In genomic region chr7:116504818-116505170, GRCm38 (mm10) we compare ENCODE assay signal across 8 mouse cellular contexts. TPM values are rescaled to one million over a fixed set of nuclear protein-coding genes. Genes with fewer than 3 reads are reported as not detected.
DNase-seq lines count a peak whose midpoint lies in the region; ATAC-seq and TF ChIP-seq lines count a peak whose summit lies in the region.

No protein-coding gene starts in this region.

- no peak for DNase-seq in kidney, postnatal 14 days
- no peak for DNase-seq in intestine, embryonic 14.5 days (ENCODE audit: low spot score)
- no peak for DNase-seq in layer of hippocampus, postnatal 14 days (ENCODE audit: low spot score in 2 of 2)
- no peak for DNase-seq in right cerebral cortex, postnatal 25 days
- no peak for DNase-seq in kidney, postnatal 4 days

- WGBS in kidney, embryonic 16.5 days: 3% methylated on average over 6 of the region's 6 CpGs
- WGBS in intestine, embryonic 14.5 days: 4% methylated on average over 6 of the region's 6 CpGs

- H3K27me3 ChIP-seq in kidney, embryonic 16.5 days (ENCODE audit: insufficient read depth, low read length): no peaks in the 10 kb centered on the region
- H3K27me3 ChIP-seq in intestine, embryonic 14.5 days (replicated peaks; ENCODE audit: control insufficient read depth, insufficient read depth, low read length): no peaks in the 10 kb centered on the region
- no peaks in the 10 kb centered on the region for H3K27me3 ChIP-seq in myocyte (ENCODE audit: control insufficient read depth, insufficient read depth, insufficient read length)

- H3K36me3 ChIP-seq in kidney, embryonic 16.5 days (ENCODE audit: insufficient read depth, low read length): no peaks in the 10 kb centered on the region
- peaks cover 2% of the 10 kb centered on the region; the same call in 1 of the 2 replicates for H3K36me3 ChIP-seq in intestine, embryonic 14.5 days (ENCODE audit: control insufficient read depth, insufficient read depth, low read length)
- H3K36me3 ChIP-seq in myocyte (ENCODE audit: control insufficient read depth, insufficient read depth): no peaks in the 10 kb centered on the region

- no peak for TF ChIP-seq POLR2A in myocyte (IDR thresholded peaks at IDR 0.05; ENCODE audit: insufficient read length, low read depth)

- peak overlapping the region; percentile 35 for H3ac ChIP-seq in myocyte (ENCODE audit: control insufficient read depth, insufficient read length)

- H3K79me2 ChIP-seq in myocyte (ENCODE audit: control insufficient read depth, insufficient read depth): no peaks in the 10 kb centered on the region

- no peak for ATAC-seq in kidney, embryonic 16.5 days (ENCODE audit: low FRiP score, low TSS enrichment)
- 0 out of 2 replicates have a peak, but pooled peaks have one; percentile 10 for ATAC-seq in common myeloid progenitor, adult 5-6 weeks (replicated peaks; ENCODE audit: low read depth, poor library complexity, severe bottlenecking)
- ATAC-seq in intestine, embryonic 14.5 days (replicated peaks; ENCODE audit: low FRiP score, low TSS enrichment, low read depth): no peak

- H3K27ac ChIP-seq in kidney, embryonic 16.5 days (ENCODE audit: low read length): no peak overlapping the region
- no peak overlapping the region for H3K27ac ChIP-seq in intestine, embryonic 14.5 days (ENCODE audit: low read depth)

- H3K4me1 ChIP-seq in kidney, embryonic 16.5 days (ENCODE audit: insufficient read depth, low read length): peaks cover 4% of the 10 kb centered on the region; the same call in 1 of the 2 replicates
- H3K4me1 ChIP-seq in intestine, embryonic 14.5 days (replicated peaks; ENCODE audit: control insufficient read depth, insufficient read depth, low read length): peaks cover 8% of the 10 kb centered on the region; the same call in 1 of the 2 replicates

- H3K9ac ChIP-seq in kidney, embryonic 16.5 days (replicated peaks; ENCODE audit: low read length): peak overlapping the region; percentile 79
- peak overlapping the region; percentile 79 for H3K9ac ChIP-seq in intestine, embryonic 14.5 days (ENCODE audit: low read length)

- H3K9me3 ChIP-seq in kidney, embryonic 16.5 days (ENCODE audit: low read length): no peaks in the 10 kb centered on the region
- H3K9me3 ChIP-seq in intestine, embryonic 14.5 days (ENCODE audit: control insufficient read depth, low read length): no peaks in the 10 kb centered on the region

- H3K4me2 ChIP-seq in kidney, embryonic 16.5 days (replicated peaks; ENCODE audit: low read depth, low read length): peak overlapping the region; percentile 81
- H3K4me2 ChIP-seq in intestine, embryonic 14.5 days (ENCODE audit: low read length): peak overlapping the region; percentile 90
- peak overlapping the region; percentile 78 for H3K4me2 ChIP-seq in myocyte (ENCODE audit: low read depth)

- H3K4me3 ChIP-seq in kidney, embryonic 16.5 days (ENCODE audit: low read length): peak overlapping the region; percentile 71
- peak overlapping the region; percentile 82 for H3K4me3 ChIP-seq in intestine, embryonic 14.5 days (ENCODE audit: low read depth, low read length)
- peak overlapping the region; percentile 48 for H3K4me3 ChIP-seq in myocyte

TF ChIP-seq in myocyte, 11 proteins besides CTCF, POLR2A, EP300 and RAD21:
- TF ChIP-seq POLR2AphosphoS2 (IDR thresholded peaks at IDR 0.05; ENCODE audit: insufficient read length, low read depth): no peak
- TF ChIP-seq E2F4 (IDR thresholded peaks at IDR 0.05; ENCODE audit: insufficient read depth): no peak
- TF ChIP-seq CEBPB (IDR thresholded peaks at IDR 0.05; ENCODE audit: insufficient read depth, poor library complexity, severe bottlenecking): no peak
- TF ChIP-seq MYOD1 (IDR thresholded peaks at IDR 0.05; ENCODE audit: control insufficient read depth in 1 of 3, insufficient read length in 2 of 3, low read depth in 2 of 3): no peak
- no peak for TF ChIP-seq MYOG (IDR thresholded peaks at IDR 0.05; ENCODE audit: control insufficient read depth in 1 of 3, insufficient read depth in 1 of 3, insufficient read length in 2 of 3, low read depth in 2 of 3)
- TF ChIP-seq SRF (IDR thresholded peaks at IDR 0.05; ENCODE audit: control insufficient read depth, insufficient read length, low read depth): no peak
- TF ChIP-seq TCF12 (IDR thresholded peaks at IDR 0.05; ENCODE audit: insufficient read depth, poor library complexity, severe bottlenecking): no peak
- no peak for TF ChIP-seq MAX (IDR thresholded peaks at IDR 0.05; ENCODE audit: low read depth)
- no peak for TF ChIP-seq REST (IDR thresholded peaks at IDR 0.05; ENCODE audit: insufficient read depth, insufficient read length)
- TF ChIP-seq USF1 (IDR thresholded peaks at IDR 0.05; ENCODE audit: low read depth): no peak
- no peak for TF ChIP-seq TCF3 (IDR thresholded peaks at IDR 0.05; ENCODE audit: insufficient read length, low read depth)

RNA-seq across cellular contexts. Expression of gene Nucb2, which starts 0.6 kb away (rescaled TPM):
- polyA plus RNA-seq in kidney, embryonic 16.5 days (2015; fragmentation: Nextera tagmentation; extraction: Ambion mirVana): 16.8 and 17.7 TPM in 2 replicates
- total RNA-seq in common myeloid progenitor, adult 5-6 weeks (2017): 7.7 and 14.3 TPM in 2 replicates
- 16.5 and 19.0 TPM in 2 replicates for polyA plus RNA-seq in intestine, embryonic 14.5 days (2014; fragmentation: Nextera tagmentation; extraction: Ambion mirVana)
- 4.5 TPM for polyA plus RNA-seq in myocyte (2012; fragmentation: generic; extraction: Trizol)
- 10 to 100 TPM; 26.6 to 30.4 TPM for total RNA-seq in layer of hippocampus, postnatal 14 days (2021)
